Mouse (Mus musculus) E14TG2a.4 (cell line): ENCODE measurements around the gene Gm20388.

ENCODE experiments used
- H3K27me3 ChIP-seq: 2 replicates; pipeline ENCODE4 v1.6.1; 2014; ENCODE audit warnings: low read length, control low read depth; ENCODE audit not compliant: insufficient read depth
- H3K36me3 ChIP-seq: 2 replicates; pipeline ENCODE4 v1.6.1; 2014; ENCODE audit warnings: low read length, control low read depth; ENCODE audit not compliant: insufficient read depth
- H3K4me1 ChIP-seq: replicated peaks from 2 replicates; pipeline ENCODE4 v1.6.1; 2014; ENCODE audit warnings: low read depth, low read length, control low read depth
- H3K4me3 ChIP-seq: replicated peaks from 2 replicates; pipeline ENCODE4 v1.5.1; 2014; ENCODE audit warnings: mild to moderate bottlenecking, low read length
- H3K9me3 ChIP-seq: 2 replicates; pipeline ENCODE4 v1.6.1; 2014; ENCODE audit warnings: low read length, control low read depth
- CTCF ChIP-seq: conservative IDR thresholded peaks from 2 replicates; pipeline ENCODE4 v1.5.1; 2014; ENCODE audit warnings: low read length
- NANOG ChIP-seq: IDR thresholded peaks from 2 replicates; pipeline ENCODE4 v1.6.1; 2014; ENCODE audit warnings: borderline replicate concordance, low read length, mixed read lengths
- POU5F1 ChIP-seq: IDR thresholded peaks from 2 replicates; pipeline ENCODE4 v1.6.1; 2014; ENCODE audit warnings: low read length, borderline replicate concordance

Gm20388 gene

DNA sequence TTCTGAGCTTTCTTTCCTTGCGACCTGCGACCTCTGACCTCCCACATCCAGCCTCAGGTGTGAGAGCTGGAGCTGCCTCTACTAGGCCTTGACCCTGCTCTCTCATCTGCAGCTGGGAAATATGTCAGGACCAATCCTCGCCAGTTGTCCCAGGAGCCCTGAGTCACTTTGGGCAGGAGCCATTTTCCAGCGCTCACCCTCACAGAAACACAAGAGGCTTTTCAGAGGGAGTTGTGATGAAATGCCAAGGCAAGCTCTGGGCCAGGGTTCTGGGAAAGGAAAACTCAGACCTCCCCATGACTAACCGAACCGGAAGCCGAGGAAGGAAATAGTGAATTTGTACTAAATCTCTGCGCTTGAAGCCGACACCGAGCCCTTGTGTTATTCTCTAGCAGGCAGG lies 4282.3 kb downstream of the Gm20388 start:
- no peak for TF ChIP-seq POU5F1

DNA sequence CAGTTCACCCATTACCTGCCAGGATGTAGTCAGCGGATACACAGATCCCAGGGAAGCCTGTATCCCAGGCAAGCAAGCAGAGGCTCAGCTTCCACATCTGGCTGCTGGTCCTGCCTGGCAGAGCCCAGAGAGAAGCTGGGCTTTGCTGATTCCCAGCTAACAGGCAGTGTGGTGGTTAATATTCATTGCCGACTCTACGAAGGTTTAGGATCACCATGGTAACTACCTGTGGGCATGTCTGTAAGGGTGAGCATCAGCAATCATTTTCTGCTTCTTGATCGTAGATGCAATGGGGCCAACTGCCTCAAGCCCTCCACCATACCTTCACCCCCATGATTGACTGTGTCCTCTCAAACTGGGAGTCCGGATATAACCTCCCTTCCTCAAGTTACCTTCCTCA lies 4283.4 kb downstream of the Gm20388 start:
- Histone ChIP-seq H3K4me3 (no peak overlapping the region), H3K4me1 (peaks cover 31% of the 10 kb centered on the region), H3K9me3 (no peaks in the 10 kb centered on the region), H3K36me3 (no peaks in the 10 kb centered on the region), H3K27me3 (peaks cover 3% of the 10 kb centered on the region; the same call in 1 of the 2 replicates)
- no peak for TF ChIP-seq NANOG
- no peak for TF ChIP-seq POU5F1
- TF ChIP-seq CTCF, result no peak

More for the DNA sequence above, 4282.3 kb downstream of the Gm20388 start:
- Histone ChIP-seq H3K36me3 (no peaks in the 10 kb centered on the region), H3K4me3 (no peak overlapping the region), H3K9me3 (no peaks in the 10 kb centered on the region), H3K4me1 (peaks cover 21% of the 10 kb centered on the region), H3K27me3 (peaks cover 3% of the 10 kb centered on the region; the same call in 1 of the 2 replicates)

DNA sequence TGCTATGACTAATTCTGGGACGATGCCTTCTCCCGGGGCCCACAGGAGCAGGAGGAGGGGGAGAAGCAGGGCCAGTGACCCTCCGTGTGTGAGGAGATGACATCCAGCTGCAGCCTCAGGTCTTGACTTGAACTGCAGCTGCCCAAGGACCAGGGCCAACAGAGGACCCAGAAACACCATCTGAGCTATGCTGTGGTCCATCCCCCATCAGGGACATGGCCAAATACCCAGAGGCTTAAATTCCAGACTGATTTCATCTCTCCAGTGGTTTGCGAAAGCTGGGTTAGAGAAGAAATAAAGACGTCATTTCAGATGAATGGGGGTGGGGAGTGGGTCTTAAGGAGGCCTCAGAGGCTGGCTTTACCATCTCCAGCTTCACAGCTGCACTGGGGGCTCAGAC lies 4285.6 kb downstream of the Gm20388 start:
- no peaks in the 10 kb centered on the region for H3K9me3 ChIP-seq
- TF ChIP-seq CTCF (no peak), POU5F1 (no peak), NANOG (no peak)

DNA sequence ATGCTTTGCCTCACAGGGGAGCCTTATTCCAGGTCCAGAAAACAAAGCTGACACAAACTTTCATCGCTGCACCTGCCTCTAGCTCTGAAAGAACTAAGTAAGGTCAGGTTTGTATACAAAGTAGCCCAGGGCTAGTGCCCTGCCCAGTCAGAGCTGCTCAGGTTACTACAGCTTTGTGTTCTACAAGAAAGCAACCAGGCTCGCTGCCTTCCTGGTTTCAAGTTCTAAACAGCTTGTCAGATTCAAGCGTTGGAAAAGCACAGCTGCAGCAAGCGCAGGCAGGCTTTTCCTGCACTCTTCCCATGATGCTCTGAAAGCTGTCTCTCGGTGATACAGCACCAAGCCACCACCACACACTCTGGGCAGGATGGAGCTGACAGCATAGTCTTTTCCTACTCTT lies 4286.2 kb downstream of the Gm20388 start:
- Histone ChIP-seq H3K27me3 (peaks cover 16% of the 10 kb centered on the region), H3K9me3 (no peaks in the 10 kb centered on the region), H3K4me1 (peaks cover 37% of the 10 kb centered on the region), H3K4me3 (no peak overlapping the region; the same call in 1 of the 2 replicates), H3K36me3 (no peaks in the 10 kb centered on the region)
- no peak for TF ChIP-seq NANOG
- no peak for TF ChIP-seq POU5F1
- TF ChIP-seq CTCF, result no peak

More for the DNA sequence above, 4285.6 kb downstream of the Gm20388 start:
- Histone ChIP-seq H3K36me3 (no peaks in the 10 kb centered on the region), H3K4me3 (no peak overlapping the region), H3K27me3 (peaks cover 10% of the 10 kb centered on the region), H3K4me1 (peaks cover 37% of the 10 kb centered on the region)

DNA sequence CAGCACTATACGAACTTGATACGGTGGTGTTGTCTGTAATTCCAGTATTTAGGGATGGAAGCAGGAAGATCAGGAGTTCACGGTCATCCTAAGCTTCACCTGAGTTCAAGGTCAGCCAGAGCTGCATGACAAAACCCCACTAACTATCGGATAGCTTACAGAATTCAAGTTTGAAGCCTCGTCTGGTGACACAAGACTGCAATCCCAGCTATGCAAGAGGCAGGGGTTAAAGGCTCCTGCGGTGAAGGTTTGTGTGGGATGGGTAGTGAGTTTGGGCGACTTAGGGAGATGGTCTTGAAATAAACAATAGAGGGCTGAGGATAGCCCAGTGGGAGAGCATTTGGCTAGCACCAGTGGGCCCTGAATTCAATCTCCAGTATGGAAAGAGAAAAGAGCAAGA lies 4287.6 kb downstream of the Gm20388 start:
- Histone ChIP-seq H3K27me3 (peaks cover 19% of the 10 kb centered on the region), H3K9me3 (no peaks in the 10 kb centered on the region), H3K4me3 (no peak overlapping the region), H3K4me1 (peaks cover 37% of the 10 kb centered on the region), H3K36me3 (no peaks in the 10 kb centered on the region)
- TF ChIP-seq POU5F1 (peak; percentile 81), NANOG (peak; percentile 72), CTCF (no peak)

DNA sequence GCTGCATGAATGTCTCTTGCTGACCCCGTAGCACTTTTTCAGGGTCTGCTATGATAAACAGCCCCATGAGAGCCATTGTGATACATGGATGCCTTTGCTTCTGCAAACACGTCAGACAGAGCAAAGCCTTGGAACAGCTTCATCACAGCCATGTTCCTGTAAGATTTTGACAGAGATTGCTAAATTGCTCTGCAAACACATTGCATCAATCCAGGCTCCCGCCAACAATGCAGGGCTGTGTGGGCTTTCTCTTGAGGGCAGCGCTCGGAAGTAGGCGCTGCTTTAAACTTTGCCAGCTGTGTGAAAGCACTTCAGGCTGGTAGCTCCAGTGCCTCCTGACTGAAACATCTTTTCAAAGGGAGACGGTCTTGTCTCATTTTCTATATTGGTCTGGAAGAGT lies 4289.8 kb downstream of the Gm20388 start:
- no peaks in the 10 kb centered on the region for H3K36me3 ChIP-seq
- TF ChIP-seq NANOG, result no peak
- no peak for TF ChIP-seq POU5F1
- no peak for TF ChIP-seq CTCF
- peaks cover 7% of the 10 kb centered on the region for H3K9me3 ChIP-seq
- peaks cover 30% of the 10 kb centered on the region for H3K27me3 ChIP-seq
- no peak overlapping the region for H3K4me3 ChIP-seq
- peaks cover 37% of the 10 kb centered on the region for H3K4me1 ChIP-seq

DNA sequence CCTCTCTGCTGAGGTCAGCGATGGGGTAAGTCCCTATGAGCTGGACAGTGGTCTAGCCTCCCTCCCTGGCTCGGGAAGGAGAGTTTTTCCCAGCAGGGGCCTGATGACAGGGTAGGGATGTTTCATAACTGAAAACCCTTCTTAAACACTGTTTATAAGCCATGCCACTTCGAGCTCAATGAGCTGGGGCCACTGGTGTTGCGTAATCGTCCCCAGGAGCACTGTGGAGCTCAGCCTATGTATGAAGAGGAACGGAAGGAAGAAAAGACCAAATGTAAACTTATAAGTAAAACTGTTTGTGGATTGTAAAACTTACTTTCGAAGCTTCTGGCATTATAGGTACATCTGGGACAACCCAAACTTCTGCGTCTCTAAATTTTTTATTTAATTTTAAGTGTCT lies 4291.1 kb downstream of the Gm20388 start:
- TF ChIP-seq POU5F1 (no peak), CTCF (no peak), NANOG (no peak)
- peaks cover 28% of the 10 kb centered on the region for H3K4me1 ChIP-seq
- H3K36me3 ChIP-seq, result no peaks in the 10 kb centered on the region
- peaks cover 7% of the 10 kb centered on the region for H3K9me3 ChIP-seq
- peaks cover 30% of the 10 kb centered on the region for H3K27me3 ChIP-seq
- no peak overlapping the region for H3K4me3 ChIP-seq

DNA sequence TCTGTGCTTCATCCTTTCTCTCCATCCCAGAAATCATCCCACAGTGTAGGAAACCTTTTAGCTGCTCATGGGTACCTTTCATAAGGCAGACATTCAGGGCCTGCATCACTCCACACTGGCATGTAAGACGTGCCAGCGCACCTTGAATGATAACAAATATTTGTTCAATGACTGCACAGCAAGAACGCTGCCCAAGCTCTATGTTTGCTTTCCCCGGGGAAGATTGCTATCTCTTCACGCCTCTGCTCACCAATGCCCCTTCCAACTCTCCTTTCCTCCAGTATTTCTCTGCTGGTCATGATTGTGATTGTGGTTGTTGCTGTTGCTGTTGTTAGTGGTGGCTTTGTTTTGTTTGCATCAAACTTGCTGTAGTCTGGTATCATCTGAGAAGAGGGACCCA lies 4292.3 kb downstream of the Gm20388 start:
- TF ChIP-seq NANOG, result no peak
- no peak for TF ChIP-seq CTCF
- TF ChIP-seq POU5F1, result no peak
- peaks cover 30% of the 10 kb centered on the region for H3K27me3 ChIP-seq
- H3K36me3 ChIP-seq, result no peaks in the 10 kb centered on the region
- H3K4me1 ChIP-seq, result peaks cover 16% of the 10 kb centered on the region
- H3K4me3 ChIP-seq, result no peak overlapping the region
- peaks cover 7% of the 10 kb centered on the region for H3K9me3 ChIP-seq

DNA sequence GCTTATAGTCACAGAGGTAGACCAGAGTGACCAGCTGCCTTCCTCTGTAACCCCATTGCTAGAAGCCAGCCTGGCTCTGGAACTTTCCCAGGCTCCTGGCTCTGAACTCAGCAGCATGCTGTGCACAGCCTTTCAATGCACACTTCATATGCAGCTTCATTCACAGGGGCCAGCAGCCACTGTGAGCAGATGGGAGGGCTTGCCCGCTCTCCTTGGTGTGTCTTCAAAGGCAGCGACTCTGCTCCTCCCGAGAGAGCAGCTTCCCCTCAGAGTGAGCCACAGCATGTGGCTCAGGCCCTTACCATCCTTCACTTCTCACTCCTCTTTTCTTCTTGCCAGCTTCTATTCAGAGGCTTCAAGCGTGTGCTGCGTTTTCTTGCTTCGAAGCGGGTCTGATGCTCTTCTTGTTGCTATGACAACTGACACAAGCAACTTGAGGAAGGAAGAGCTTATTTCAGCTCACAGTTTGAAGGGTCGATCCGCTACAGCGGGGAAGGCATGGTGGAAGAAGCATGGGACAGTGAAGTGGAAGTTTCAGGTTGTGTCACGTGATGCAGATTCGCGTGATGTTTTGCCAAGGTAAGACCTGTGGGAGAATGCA lies 4293.5 kb downstream of the Gm20388 start:
- Histone ChIP-seq H3K27me3 (peaks cover 30% of the 10 kb centered on the region), H3K9me3 (peaks cover 7% of the 10 kb centered on the region), H3K36me3 (no peaks in the 10 kb centered on the region), H3K4me1 (peaks cover 4% of the 10 kb centered on the region), H3K4me3 (no peak overlapping the region)
- TF ChIP-seq NANOG (no peak), POU5F1 (no peak), CTCF (no peak)
